Mouse (Mus musculus): ENCODE results near the gene Igsf6. TPM values are rescaled to one million over a fixed set of nuclear protein-coding genes. Genes with fewer than 3 reads are reported as not detected.

Gene Igsf6
- 2.6 and 2.7 TPM in 2 replicates for polyA plus RNA-seq (2012; ENCODE audit: insufficient read depth, insufficient read length, missing spikeins)

- Histone ChIP-seq H3K4me1 (ENCODE audit: control insufficient read depth, insufficient read depth, insufficient read length, low read length) (peaks cover 12% of the 10 kb centered on the region), H3K4me3 (ENCODE audit: insufficient read depth, low read depth, low read length) (peak within 1 kb of the TSS; percentile 39), H3K27ac (replicated peaks; ENCODE audit: low read depth, low read length) (peak within 1 kb of the TSS; percentile 74)
Observed at GRCm38 (mm10) chr7:121074281-121074680, at the start of gene Igsf6. Gene Igsf6 (minus strand): TSS chr7:121074572.

DNA sequence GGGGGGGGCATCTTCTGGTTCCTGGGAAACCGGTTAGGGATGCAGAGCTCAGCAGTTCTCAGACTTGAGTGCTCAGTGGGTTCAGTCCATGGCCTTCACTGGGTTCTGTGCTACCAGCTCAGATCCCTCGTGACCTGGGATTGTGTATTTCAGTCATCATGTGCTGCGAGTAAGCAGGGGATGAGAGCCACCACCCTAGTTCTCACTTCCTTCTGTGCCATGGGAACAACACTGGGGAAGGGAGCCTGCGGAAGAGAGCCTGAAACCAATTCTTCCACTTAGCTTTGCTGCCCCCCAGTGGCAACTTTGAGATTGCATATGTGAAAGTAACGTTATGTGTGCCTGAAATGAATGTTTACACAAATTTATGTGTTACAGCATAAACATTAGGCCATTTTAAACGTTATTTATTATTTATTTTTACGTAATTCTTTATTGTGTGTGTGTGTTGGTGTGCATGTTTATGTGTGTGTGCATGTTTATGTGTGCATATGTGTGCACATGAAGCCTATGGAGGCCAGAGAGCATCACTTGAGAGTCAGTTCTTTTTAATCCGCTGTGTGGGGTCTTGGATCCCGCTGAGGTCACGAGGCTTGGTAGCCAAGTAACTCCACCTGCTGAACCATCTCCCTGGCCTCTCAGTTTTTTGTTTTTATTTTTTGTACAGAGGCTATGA lies 45.9 kb upstream of the Igsf6 start:
- Histone ChIP-seq H3K4me3 (ENCODE audit: insufficient read depth, low read depth, low read length) (no peak overlapping the region), H3K27ac (replicated peaks; ENCODE audit: low read depth, low read length) (no peak overlapping the region), H3K4me1 (ENCODE audit: control insufficient read depth, insufficient read depth, insufficient read length, low read length) (no peaks in the 10 kb centered on the region)

GRCm38 (mm10) chr7:121111762-121112161 lies 37.4 kb upstream of the Igsf6 start:
- no peak overlapping the region for H3K27ac ChIP-seq (replicated peaks; ENCODE audit: low read depth, low read length)
- H3K4me1 ChIP-seq (ENCODE audit: control insufficient read depth, insufficient read depth, insufficient read length, low read length): 0 out of 2 replicates have a peak, but pooled peaks cover 6% of the 10 kb centered on the region
- H3K4me3 ChIP-seq (ENCODE audit: insufficient read depth, low read depth, low read length): no peak overlapping the region

DNA sequence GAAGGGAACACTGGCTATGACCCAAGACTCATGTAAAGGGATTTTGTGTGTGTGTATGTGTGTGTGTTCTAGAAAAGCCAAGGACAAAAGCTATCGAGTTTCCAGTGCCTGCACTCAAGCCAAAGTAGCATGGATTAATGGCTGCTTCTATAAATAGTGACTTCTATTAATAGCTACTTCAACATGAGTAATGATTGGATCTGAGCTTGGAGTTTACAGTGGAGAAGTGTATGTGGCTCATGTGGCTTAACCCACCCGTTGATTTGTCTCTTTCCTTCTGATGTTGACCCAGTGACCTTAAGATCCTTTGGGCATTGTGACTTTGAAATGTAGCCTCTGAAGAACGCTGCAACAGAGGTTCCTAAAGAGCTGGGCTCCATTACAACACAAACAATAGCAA lies 36.9 kb upstream of the Igsf6 start:
- Histone ChIP-seq H3K4me1 (ENCODE audit: control insufficient read depth, insufficient read depth, insufficient read length, low read length) (0 out of 2 replicates have a peak, but pooled peaks cover 6% of the 10 kb centered on the region), H3K27ac (replicated peaks; ENCODE audit: low read depth, low read length) (no peak overlapping the region), H3K4me3 (ENCODE audit: insufficient read depth, low read depth, low read length) (no peak overlapping the region)

DNA sequence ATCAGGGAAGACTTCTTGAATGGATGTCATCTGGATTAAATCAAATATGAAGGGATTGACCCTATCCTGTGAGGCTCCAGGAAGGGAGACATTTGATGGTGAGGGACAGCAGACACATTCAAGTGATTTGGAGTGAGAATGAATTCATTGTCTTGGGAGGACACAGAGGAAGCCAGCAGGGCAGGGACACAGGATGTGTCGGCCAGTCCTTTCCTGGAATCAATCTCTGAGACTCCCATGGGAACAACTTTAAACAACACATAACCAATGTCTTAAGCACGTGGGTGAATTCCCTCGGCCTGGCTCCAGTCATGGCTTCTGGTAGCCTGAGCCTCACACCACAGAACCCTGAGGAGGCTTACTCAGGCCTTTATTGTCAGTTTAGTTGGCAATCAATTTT lies 33.5 kb upstream of the Igsf6 start:
- Histone ChIP-seq H3K4me1 (ENCODE audit: control insufficient read depth, insufficient read depth, insufficient read length, low read length) (0 out of 2 replicates have a peak, but pooled peaks cover 6% of the 10 kb centered on the region), H3K27ac (replicated peaks; ENCODE audit: low read depth, low read length) (no peak overlapping the region), H3K4me3 (ENCODE audit: insufficient read depth, low read depth, low read length) (no peak overlapping the region)

GRCm38 (mm10) chr7:121098614-121099389 lies 24.4 kb upstream of the Igsf6 start:
- no peaks in the 10 kb centered on the region for H3K4me1 ChIP-seq (ENCODE audit: control insufficient read depth, insufficient read depth, insufficient read length, low read length)
- H3K4me3 ChIP-seq (ENCODE audit: insufficient read depth, low read depth, low read length): no peak overlapping the region

DNA sequence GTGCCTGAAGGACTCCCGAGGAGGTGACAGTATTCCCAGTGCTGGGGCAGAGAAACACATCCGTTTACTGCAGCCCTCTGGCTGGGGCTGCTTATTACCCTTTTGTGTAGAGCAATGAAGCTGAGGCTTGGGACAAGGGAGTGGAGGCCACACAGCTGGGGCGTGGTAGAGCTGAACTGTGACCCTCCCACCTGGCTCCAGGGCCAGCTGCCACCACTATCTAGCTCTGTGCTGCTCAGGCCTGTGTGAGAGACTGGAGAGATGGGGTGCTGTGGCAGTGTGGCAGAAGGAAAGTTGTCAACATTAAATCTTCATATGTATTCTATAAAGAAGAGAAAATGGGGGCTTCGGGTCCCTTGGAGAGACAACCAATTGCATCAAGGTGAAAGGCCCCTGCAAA lies 18.7 kb upstream of the Igsf6 start:
- Histone ChIP-seq H3K4me1 (ENCODE audit: control insufficient read depth, insufficient read depth, insufficient read length, low read length) (no peaks in the 10 kb centered on the region), H3K4me3 (ENCODE audit: insufficient read depth, low read depth, low read length) (no peak overlapping the region), H3K27ac (replicated peaks; ENCODE audit: low read depth, low read length) (no peak overlapping the region)

More at GRCm38 (mm10) chr7:121098614-121099389, 24.4 kb upstream of the Igsf6 start:
- H3K27ac ChIP-seq (replicated peaks; ENCODE audit: low read depth, low read length): no peak overlapping the region

- Histone ChIP-seq H3K27ac (replicated peaks; ENCODE audit: low read depth, low read length) (no peak overlapping the region), H3K4me1 (ENCODE audit: control insufficient read depth, insufficient read depth, insufficient read length, low read length) (no peaks in the 10 kb centered on the region), H3K4me3 (ENCODE audit: insufficient read depth, low read depth, low read length) (no peak overlapping the region)
Observed at GRCm38 (mm10) chr7:121090748-121091147, 16.4 kb upstream of the Igsf6 start.

GRCm38 (mm10) chr7:121088745-121089144 lies 14.4 kb upstream of the Igsf6 start:
- H3K27ac ChIP-seq (replicated peaks; ENCODE audit: low read depth, low read length): no peak overlapping the region
- no peak overlapping the region for H3K4me3 ChIP-seq (ENCODE audit: insufficient read depth, low read depth, low read length)
- no peaks in the 10 kb centered on the region for H3K4me1 ChIP-seq (ENCODE audit: control insufficient read depth, insufficient read depth, insufficient read length, low read length)

- H3K4me3 ChIP-seq (ENCODE audit: insufficient read depth, low read depth, low read length): no peak overlapping the region
- no peak overlapping the region for H3K27ac ChIP-seq (replicated peaks; ENCODE audit: low read depth, low read length)
- H3K4me1 ChIP-seq (ENCODE audit: control insufficient read depth, insufficient read depth, insufficient read length, low read length): no peaks in the 10 kb centered on the region
Observed at GRCm38 (mm10) chr7:121085500-121085899, 11.1 kb upstream of the Igsf6 start.

DNA sequence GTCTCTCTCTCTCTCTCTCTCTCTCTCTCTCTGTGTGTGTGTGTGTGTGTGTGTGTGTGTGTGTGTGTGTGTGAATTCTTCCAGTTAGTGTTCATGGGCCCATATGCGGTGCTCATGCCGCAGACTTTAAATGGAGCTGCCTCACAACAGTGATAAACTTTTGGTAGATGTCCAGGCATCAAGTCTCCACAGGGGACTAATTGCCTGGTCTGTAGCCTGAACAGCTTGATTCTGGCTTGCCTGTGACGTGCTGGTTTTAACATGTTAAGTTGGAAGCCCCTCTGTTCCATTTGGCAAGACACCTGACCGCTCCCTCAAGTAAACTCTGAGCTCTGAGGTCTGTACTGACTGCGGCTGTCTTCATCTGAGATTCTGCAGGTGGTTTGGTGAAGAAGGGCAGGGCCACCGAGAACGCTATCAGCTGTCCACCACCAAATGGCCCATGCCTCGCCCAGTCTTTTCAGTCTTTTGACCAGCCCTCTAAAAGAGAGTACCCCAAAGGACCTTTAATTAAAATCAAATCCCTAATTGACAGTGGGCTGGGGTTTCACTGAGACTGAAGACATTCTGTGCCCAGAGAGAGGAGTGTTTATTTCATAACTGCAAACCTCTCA lies 10.6 kb upstream of the Igsf6 start:
- Histone ChIP-seq H3K4me3 (ENCODE audit: insufficient read depth, low read depth, low read length) (no peak overlapping the region), H3K27ac (replicated peaks; ENCODE audit: low read depth, low read length) (no peak overlapping the region)

GRCm38 (mm10) chr7:121082949-121083513 lies 8.7 kb upstream of the Igsf6 start:
- Histone ChIP-seq H3K4me3 (ENCODE audit: insufficient read depth, low read depth, low read length) (no peak overlapping the region), H3K27ac (replicated peaks; ENCODE audit: low read depth, low read length) (no peak overlapping the region), H3K4me1 (ENCODE audit: control insufficient read depth, insufficient read depth, insufficient read length, low read length) (no peaks in the 10 kb centered on the region)

More for the DNA sequence above, 10.6 kb upstream of the Igsf6 start:
- no peaks in the 10 kb centered on the region for H3K4me1 ChIP-seq (ENCODE audit: control insufficient read depth, insufficient read depth, insufficient read length, low read length)

DNA sequence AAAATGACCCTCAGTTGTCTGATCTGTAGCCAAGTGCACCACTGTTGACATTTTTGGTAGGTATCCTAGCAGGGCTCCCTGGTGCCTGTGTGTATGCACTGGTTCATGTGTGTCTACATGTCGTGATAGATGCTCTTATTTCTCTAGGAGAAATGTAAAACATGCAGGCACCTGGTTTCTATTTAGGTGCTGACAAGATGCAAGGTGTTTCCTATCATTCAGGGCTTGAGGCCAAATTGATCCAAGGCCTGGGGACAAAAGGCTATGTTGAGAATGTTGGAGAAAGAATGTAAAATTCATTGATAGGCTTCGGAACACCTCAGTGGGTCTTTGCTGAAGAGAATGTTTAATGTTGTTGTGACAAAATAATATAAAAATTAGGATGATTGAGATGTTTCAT lies 7.4 kb upstream of the Igsf6 start:
- H3K4me1 ChIP-seq (ENCODE audit: control insufficient read depth, insufficient read depth, insufficient read length, low read length): no peaks in the 10 kb centered on the region
- no peak overlapping the region for H3K27ac ChIP-seq (replicated peaks; ENCODE audit: low read depth, low read length)
- no peak overlapping the region for H3K4me3 ChIP-seq (ENCODE audit: insufficient read depth, low read depth, low read length)

GRCm38 (mm10) chr7:121081350-121081749 lies 7.0 kb upstream of the Igsf6 start, which contains the start of gene Otoa:
Gene Otoa (plus strand): TSS chr7:121081650.
- H3K27ac ChIP-seq (replicated peaks; ENCODE audit: low read depth, low read length): no peak within 1 kb of the TSS
- no peak within 1 kb of the TSS for H3K4me3 ChIP-seq (ENCODE audit: insufficient read depth, low read depth, low read length)
- H3K4me1 ChIP-seq (ENCODE audit: control insufficient read depth, insufficient read depth, insufficient read length, low read length): no peaks in the 10 kb centered on the region

- Histone ChIP-seq H3K27ac (replicated peaks; ENCODE audit: low read depth, low read length) (no peak overlapping the region), H3K4me3 (ENCODE audit: insufficient read depth, low read depth, low read length) (no peak overlapping the region), H3K4me1 (ENCODE audit: control insufficient read depth, insufficient read depth, insufficient read length, low read length) (peaks cover 12% of the 10 kb centered on the region)
Observed at GRCm38 (mm10) chr7:121077829-121078228, 3.5 kb upstream of the Igsf6 start.

All from brown adipose tissue, adult 24 weeks (tissue).